Mouse (Mus musculus): Measurements from ENCODE around the gene Tmcc1. TPM values are rescaled to one million over a fixed set of nuclear protein-coding genes. Genes with fewer than 3 reads are reported as not detected.
"Not testable (repeated sequence)": the region's sequence is repeated elsewhere in the genome, so short reads cannot be mapped to it uniquely, and the experiment has no call there.

Gene Tmcc1
- polyA plus RNA-seq (2012; rRNA removed): 48.4 and 48.7 TPM in 2 replicates

DNA sequence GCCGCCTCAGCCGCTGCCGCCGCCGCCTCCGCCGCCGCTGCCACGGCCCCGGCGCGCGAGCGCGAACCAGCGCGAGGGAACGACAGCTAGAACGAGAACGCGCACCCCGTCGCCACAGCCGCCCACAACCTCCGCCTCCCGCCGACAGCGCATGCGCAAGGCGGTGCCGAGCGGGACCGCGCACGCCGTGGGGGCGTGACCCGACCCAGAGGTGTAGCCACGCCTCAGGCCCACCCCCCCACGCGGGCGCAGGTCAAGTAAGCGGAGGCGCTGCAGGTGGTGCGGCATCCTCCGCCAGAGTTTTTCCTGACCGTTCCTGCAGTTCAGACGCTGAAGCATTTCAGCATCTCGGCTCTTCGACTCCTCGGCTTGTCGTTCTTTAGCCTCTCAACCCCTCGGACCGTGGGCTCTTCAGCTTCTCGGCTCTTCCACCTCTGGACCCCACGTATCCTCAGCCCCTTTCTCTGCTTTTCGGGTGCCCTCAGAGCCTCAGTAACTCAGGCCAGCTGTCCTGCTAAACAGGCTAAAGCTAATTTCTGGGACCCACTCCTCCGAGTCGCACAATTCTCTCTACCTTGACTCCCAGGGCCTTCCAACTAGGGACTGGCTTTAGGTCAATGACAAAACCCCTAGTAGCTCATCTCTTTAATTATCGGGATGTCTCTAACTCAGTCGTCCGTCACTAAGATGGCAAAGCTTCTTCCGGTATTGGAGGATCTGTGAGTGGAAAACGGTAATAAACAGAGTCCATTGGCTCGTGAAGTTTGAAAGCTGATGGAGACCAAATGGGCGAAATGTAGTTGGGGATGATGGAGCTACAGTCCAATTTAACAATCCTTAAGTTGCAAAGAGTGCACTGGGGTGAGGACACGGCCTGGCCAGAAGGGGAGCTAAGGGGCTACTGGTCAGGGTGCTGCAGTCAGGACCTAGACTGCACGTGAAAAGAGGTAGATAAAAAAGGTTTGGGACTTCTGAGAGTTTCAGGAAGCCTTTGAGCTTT is at the start of gene Tmcc1:
Tmcc1 (minus strand) TSS at position 93 of the 1,000 bp plus-strand sequence.
- H3K4me3 ChIP-seq (ENCODE audit: insufficient read depth, low read length): peak within 1 kb of the TSS; percentile 62
- peak; percentile 67; the same call in 1 of the 2 replicates for TF ChIP-seq POLR2A (IDR thresholded peaks at IDR 0.05; ENCODE audit: extremely low read depth, insufficient read depth, low read length)
- no peak for TF ChIP-seq CTCF (IDR thresholded peaks at IDR 0.05; ENCODE audit: extremely low read depth, insufficient read depth, low read length)
- no peak within 1 kb of the TSS; the same call in 1 of the 2 replicates for H3K27ac ChIP-seq (ENCODE audit: insufficient read depth, low read length)
- H3K4me1 ChIP-seq (ENCODE audit: control insufficient read depth, insufficient read depth, low read length): peaks cover 4% of the 10 kb centered on the region

GRCm38 (mm10) chr6:116240371-116240770 is 47.1 kb upstream of the Tmcc1 start:
- Histone ChIP-seq H3K4me1 (ENCODE audit: control insufficient read depth, insufficient read depth, low read length) (no peaks in the 10 kb centered on the region), H3K27ac (ENCODE audit: insufficient read depth, low read length) (no peak overlapping the region), H3K4me3 (ENCODE audit: insufficient read depth, low read length) (no peak overlapping the region)
- TF ChIP-seq POLR2A (IDR thresholded peaks at IDR 0.05; ENCODE audit: extremely low read depth, insufficient read depth, low read length) (no peak), CTCF (IDR thresholded peaks at IDR 0.05; ENCODE audit: extremely low read depth, insufficient read depth, low read length) (no peak)

GRCm38 (mm10) chr6:116238083-116238482 is 44.8 kb upstream of the Tmcc1 start:
- no peak overlapping the region for H3K27ac ChIP-seq (ENCODE audit: insufficient read depth, low read length)
- TF ChIP-seq CTCF (IDR thresholded peaks at IDR 0.05; ENCODE audit: extremely low read depth, insufficient read depth, low read length) (no peak), POLR2A (IDR thresholded peaks at IDR 0.05; ENCODE audit: extremely low read depth, insufficient read depth, low read length) (no peak)
- H3K4me3 ChIP-seq (ENCODE audit: insufficient read depth, low read length): no peak overlapping the region
- H3K4me1 ChIP-seq (ENCODE audit: control insufficient read depth, insufficient read depth, low read length): no peaks in the 10 kb centered on the region

- Histone ChIP-seq H3K4me3 (ENCODE audit: insufficient read depth, low read length) (no peak overlapping the region), H3K27ac (ENCODE audit: insufficient read depth, low read length) (no peak overlapping the region), H3K4me1 (ENCODE audit: control insufficient read depth, insufficient read depth, low read length) (no peaks in the 10 kb centered on the region)
- TF ChIP-seq CTCF (IDR thresholded peaks at IDR 0.05; ENCODE audit: extremely low read depth, insufficient read depth, low read length): no peak
- no peak for TF ChIP-seq POLR2A (IDR thresholded peaks at IDR 0.05; ENCODE audit: extremely low read depth, insufficient read depth, low read length)
These were observed 42.0 kb upstream of the Tmcc1 start for GRCm38 (mm10) chr6:116235336-116235735.

DNA sequence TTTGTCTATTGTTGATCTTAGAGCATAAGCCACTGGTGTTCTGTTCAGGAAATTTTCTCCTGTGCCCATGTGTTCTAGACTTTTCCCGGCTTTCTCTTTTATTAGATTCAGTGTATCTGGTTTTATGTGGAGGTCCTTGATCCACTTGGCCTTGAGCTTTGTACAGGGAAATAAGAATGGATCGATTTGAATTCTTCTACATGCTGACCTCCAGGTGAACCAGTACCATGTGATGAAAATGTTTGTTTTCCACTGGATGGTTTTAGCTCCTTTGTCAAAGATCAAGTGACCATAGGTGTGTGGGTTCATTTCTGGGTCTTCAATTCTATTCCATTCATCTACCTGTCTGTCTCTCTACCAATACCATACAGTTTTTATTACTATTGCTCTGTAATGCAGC is 41.5 kb upstream of the Tmcc1 start:
- H3K27ac ChIP-seq (ENCODE audit: insufficient read depth, low read length); H3K4me1 ChIP-seq (ENCODE audit: control insufficient read depth, insufficient read depth, low read length); H3K4me3 ChIP-seq (ENCODE audit: insufficient read depth, low read length): not testable (repeated sequence)

- TF ChIP-seq POLR2A (IDR thresholded peaks at IDR 0.05; ENCODE audit: extremely low read depth, insufficient read depth, low read length) (no peak), CTCF (IDR thresholded peaks at IDR 0.05; ENCODE audit: extremely low read depth, insufficient read depth, low read length) (peak; percentile 93)
- Histone ChIP-seq H3K27ac (ENCODE audit: insufficient read depth, low read length) (no peak overlapping the region), H3K4me3 (ENCODE audit: insufficient read depth, low read length) (no peak overlapping the region), H3K4me1 (ENCODE audit: control insufficient read depth, insufficient read depth, low read length) (no peaks in the 10 kb centered on the region; the same call in 1 of the 2 replicates)
These were observed 35.7 kb upstream of the Tmcc1 start for GRCm38 (mm10) chr6:116228785-116229525.

- no peak overlapping the region for H3K27ac ChIP-seq (ENCODE audit: insufficient read depth, low read length)
These were observed 34.5 kb upstream of the Tmcc1 start for GRCm38 (mm10) chr6:116227767-116228166.

DNA sequence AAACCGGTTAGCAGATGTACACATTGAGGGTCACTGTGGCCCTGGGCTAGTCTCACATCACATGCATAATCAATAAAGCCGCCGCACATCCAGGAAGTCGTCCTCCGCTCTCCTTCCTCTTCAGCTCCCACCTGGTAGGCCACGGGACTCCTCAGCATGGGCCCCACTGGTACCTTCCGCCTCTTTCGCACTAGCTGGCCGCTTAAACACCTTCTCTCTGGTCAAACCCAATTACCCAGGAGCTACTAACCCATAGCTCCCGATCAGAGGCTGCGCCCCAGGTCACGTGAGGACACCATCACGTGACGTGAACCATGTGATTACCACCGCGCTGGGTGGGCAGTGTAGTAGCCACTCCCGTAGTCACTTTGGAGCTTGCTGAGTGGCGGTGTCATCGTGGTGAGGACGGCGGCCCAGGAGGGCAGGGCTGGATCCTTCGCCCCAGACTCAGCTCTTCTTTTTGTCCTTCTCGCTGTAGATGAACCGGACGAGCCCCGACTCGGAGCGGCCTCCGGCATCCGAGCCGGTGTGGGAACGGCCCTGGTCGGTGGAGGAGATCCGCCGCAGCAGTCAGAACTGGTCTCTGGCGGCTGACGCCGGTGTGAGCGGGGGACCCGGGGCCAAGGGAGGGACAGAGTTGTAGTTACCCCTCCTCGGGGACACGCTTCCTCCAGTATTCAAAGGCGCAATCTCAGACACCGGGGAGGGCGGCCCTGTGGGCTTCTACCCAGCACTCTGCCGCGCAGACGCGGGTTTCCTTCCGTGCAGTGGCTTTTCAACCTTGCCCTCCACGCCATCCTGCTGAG is 14.6 kb upstream of the Tmcc1 start, which contains the start of gene Washc2:
Washc2 (plus strand) TSS at position 310 of the 806 bp plus-strand sequence.
- peak within 1 kb of the TSS; percentile 59 for H3K4me3 ChIP-seq (ENCODE audit: insufficient read depth, low read length)
- H3K27ac ChIP-seq (ENCODE audit: insufficient read depth, low read length): peak within 1 kb of the TSS; percentile 7; the same call in 1 of the 2 replicates
- H3K4me1 ChIP-seq (ENCODE audit: control insufficient read depth, insufficient read depth, low read length): no peaks in the 10 kb centered on the region; the same call in 1 of the 2 replicates
- TF ChIP-seq CTCF (IDR thresholded peaks at IDR 0.05; ENCODE audit: extremely low read depth, insufficient read depth, low read length) (no peak), POLR2A (IDR thresholded peaks at IDR 0.05; ENCODE audit: extremely low read depth, insufficient read depth, low read length) (peak; percentile 97)

More at GRCm38 (mm10) chr6:116227767-116228166, 34.5 kb upstream of the Tmcc1 start:
- no peak overlapping the region for H3K4me3 ChIP-seq (ENCODE audit: insufficient read depth, low read length)
- no peak for TF ChIP-seq CTCF (IDR thresholded peaks at IDR 0.05; ENCODE audit: extremely low read depth, insufficient read depth, low read length)
- TF ChIP-seq POLR2A (IDR thresholded peaks at IDR 0.05; ENCODE audit: extremely low read depth, insufficient read depth, low read length): no peak
- H3K4me1 ChIP-seq (ENCODE audit: control insufficient read depth, insufficient read depth, low read length): no peaks in the 10 kb centered on the region; the same call in 1 of the 2 replicates

DNA sequence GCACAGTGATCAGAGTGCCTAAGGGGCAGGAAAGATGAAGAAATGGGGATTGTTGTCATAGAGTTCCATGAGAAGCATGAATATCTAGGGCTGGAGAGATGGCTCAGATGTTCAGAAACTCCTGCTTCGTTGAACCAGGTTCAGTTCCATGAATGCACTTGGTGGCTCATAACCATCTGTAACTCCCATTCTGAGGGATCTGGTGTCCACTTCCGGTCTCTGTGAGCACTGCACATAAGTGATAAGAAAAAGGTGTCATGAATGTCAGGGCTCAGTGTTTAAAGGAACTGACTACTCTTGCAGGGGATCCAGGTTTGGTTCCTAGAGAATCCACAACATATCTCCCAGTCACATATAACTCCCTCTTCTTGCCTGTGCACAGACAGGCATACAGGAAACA is 6.4 kb upstream of the Tmcc1 start:
- TF ChIP-seq CTCF (IDR thresholded peaks at IDR 0.05; ENCODE audit: extremely low read depth, insufficient read depth, low read length): no peak
- TF ChIP-seq POLR2A (IDR thresholded peaks at IDR 0.05; ENCODE audit: extremely low read depth, insufficient read depth, low read length): no peak

More for the DNA sequence above, 6.4 kb upstream of the Tmcc1 start:
- H3K27ac ChIP-seq (ENCODE audit: insufficient read depth, low read length): no peak overlapping the region
- no peaks in the 10 kb centered on the region; the same call in 1 of the 2 replicates for H3K4me1 ChIP-seq (ENCODE audit: control insufficient read depth, insufficient read depth, low read length)
- H3K4me3 ChIP-seq (ENCODE audit: insufficient read depth, low read length): no peak overlapping the region
